Mouse (Mus musculus): ENCODE data around the gene Zfp239. TPM values are rescaled to one million over a fixed set of nuclear protein-coding genes. Genes with fewer than 3 reads are reported as not detected.
A peak's percentile ranks its signal among the peaks of the same experiment; 100 is the strongest.

Zfp239 gene
- total RNA-seq, 2 experiments from 2014 or later = 0.17 to 0.18 TPM

- DNase-seq = peak; percentile 89 to 92
Measured at GRCm38 (mm10) chr6:117907301-117907978, 45.5 kb downstream of the Zfp239 start.

GRCm38 (mm10) chr6:117907979-117908355 lies 46.1 kb downstream of the Zfp239 start:
- DNase-seq = no peak

GRCm38 (mm10) chr6:117908424-117908900 lies 46.6 kb downstream of the Zfp239 start:
- DNase-seq = peak in 1 of 2 experiments; percentile 26

GRCm38 (mm10) chr6:117910120-117910661 lies 48.3 kb downstream of the Zfp239 start:
- DNase-seq = no peak

GRCm38 (mm10) chr6:117914541-117914940 lies 52.6 kb downstream of the Zfp239 start:
- no peak for DNase-seq

GRCm38 (mm10) chr6:117916205-117916736 lies 54.4 kb downstream of the Zfp239 start:
- DNase-seq = no peak

- peak; percentile 88 to 91 for DNase-seq
Measured at GRCm38 (mm10) chr6:117916737-117917426, 55.0 kb downstream of the Zfp239 start.

GRCm38 (mm10) chr6:117917576-117917975 lies 55.7 kb downstream of the Zfp239 start:
- peak; percentile 78 to 81 for DNase-seq

- peak in 1 of 2 experiments; percentile 25 for DNase-seq
Measured at GRCm38 (mm10) chr6:117918043-117918442, 56.1 kb downstream of the Zfp239 start.

- DNase-seq = peak; percentile 47 to 60
Measured at GRCm38 (mm10) chr6:117920659-117921640, 59.0 kb downstream of the Zfp239 start.

- DNase-seq = no peak
Measured at GRCm38 (mm10) chr6:117922041-117922440, 60.1 kb downstream of the Zfp239 start.

Other genes with a start within 250 kb of the Zfp239 start
- gene Zfp637, start 20.9 kb upstream of the Zfp239 start, total RNA-seq (2021) = 10 to 100 TPM; 33.5 to 35.4 TPM
- gene Hnrnpf, start 38.2 kb downstream of the Zfp239 start, total RNA-seq (2021) = 100 to 1,000 TPM; 193 to 194 TPM
- not detected for gene Fxyd4, start 75.6 kb downstream of the Zfp239 start, total RNA-seq (2021)
- gene Rasgef1a, start 149.3 kb downstream of the Zfp239 start, total RNA-seq (2021) = under 1 TPM; 0.20 to 0.23 TPM

All from heart, adult 18-20 months (tissue).